8 mouse cellular contexts compared by ENCODE assay signal in the genomic region with DNA sequence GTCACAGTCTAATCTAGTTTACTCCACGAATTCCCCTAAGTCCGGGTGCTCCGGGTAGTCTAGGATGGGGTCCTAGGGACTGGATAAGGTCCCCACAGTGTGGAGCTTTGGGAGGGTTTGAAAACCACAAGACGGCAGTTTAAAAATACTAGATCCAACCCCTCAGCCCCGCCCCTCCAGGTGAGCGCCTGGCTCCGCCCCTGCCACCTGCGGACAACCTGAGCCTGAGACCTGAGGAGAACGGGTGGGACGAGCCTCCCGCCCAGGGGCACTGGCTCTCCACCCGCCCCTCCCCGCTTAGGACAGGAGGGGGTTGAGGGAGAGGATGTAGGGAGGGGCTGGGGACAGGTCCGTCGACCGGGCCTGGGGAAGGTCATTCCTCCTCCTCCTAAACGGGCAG. TPM values are rescaled to one million over a fixed set of nuclear protein-coding genes. Genes with fewer than 3 reads are reported as not detected.
DNase-seq lines count a peak whose midpoint lies in the region; ATAC-seq and TF ChIP-seq lines count a peak whose summit lies in the region.
"Had no signal": no experiment of that assay in that cellular context is flagged by ENCODE, and none has a peak within 500 bp of the region (broad histone marks: within the 10 kb centered on the region; RNA-seq: fewer than 3 reads in every experiment).

No protein-coding gene starts in this region.

- intact Hi-C loops in gastrocnemius, postnatal 14 days (cut with DNase I; ENCODE audit: low total_unique reads): loop anchor here (5.0 to 10.0 kb wide), 2 partner anchors 68 to 170 kb away; a partner anchor contains a TSS

- no peak for ATAC-seq in embryonic facial prominence, embryonic 12.5 days (ENCODE audit: insufficient number of reproducible peaks, insufficient read depth, low FRiP score, low TSS enrichment)
- no peak for ATAC-seq in forebrain, embryonic 14.5 days
- ATAC-seq in kidney, postnatal 0 days (replicated peaks; ENCODE audit: low FRiP score, low read depth): peak; percentile 27; the same call in 1 of the 2 replicates

- no peak for DNase-seq in forebrain, embryonic 14.5 days (ENCODE audit: low spot score)
- no peak for DNase-seq in kidney, postnatal 0 days (ENCODE audit: low spot score)
- peak; percentile 81 for DNase-seq in lung, postnatal 36 days
- no peak for DNase-seq in gastrocnemius, postnatal 14 days
- no peak for DNase-seq in retina, embryonic 14.5 days (ENCODE audit: low spot score)
- DNase-seq in layer of hippocampus, adult 11-12 months (ENCODE audit: low spot score): no peak
- DNase-seq: gastrocnemius, postnatal 10 days had no signal

- H3K4me3 ChIP-seq in embryonic facial prominence, embryonic 12.5 days: 0 out of 2 replicates have a peak overlapping the region, but pooled peaks have one; percentile 10
- H3K4me3 ChIP-seq in forebrain, embryonic 14.5 days (ENCODE audit: low read depth, low read length): peak overlapping the region; percentile 43; the same call in 1 of the 2 replicates
- peak overlapping the region; percentile 43; the same call in 1 of the 2 replicates for H3K4me3 ChIP-seq in kidney, postnatal 0 days (replicated peaks; ENCODE audit: low read depth, low read length)

- H3K36me3 ChIP-seq in embryonic facial prominence, embryonic 12.5 days: no peaks in the 10 kb centered on the region
- no peaks in the 10 kb centered on the region for H3K36me3 ChIP-seq in forebrain, embryonic 14.5 days (ENCODE audit: control insufficient read depth, insufficient read depth, low read length)
- no peaks in the 10 kb centered on the region for H3K36me3 ChIP-seq in kidney, postnatal 0 days (ENCODE audit: insufficient read depth, low read length)

- peak overlapping the region; percentile 69; the same call in 1 of the 2 replicates for H3K4me2 ChIP-seq in embryonic facial prominence, embryonic 12.5 days (replicated peaks)
- H3K4me2 ChIP-seq in forebrain, embryonic 14.5 days (ENCODE audit: low read length): peak overlapping the region; percentile 73
- peak overlapping the region; percentile 73 for H3K4me2 ChIP-seq in kidney, postnatal 0 days (ENCODE audit: low read length)

- peaks cover 7% of the 10 kb centered on the region; the same call in 1 of the 2 replicates for H3K4me1 ChIP-seq in embryonic facial prominence, embryonic 12.5 days
- no peaks in the 10 kb centered on the region for H3K4me1 ChIP-seq in forebrain, embryonic 14.5 days (ENCODE audit: control insufficient read depth, insufficient read depth, low read length)
- peaks cover 5% of the 10 kb centered on the region; the same call in 1 of the 2 replicates for H3K4me1 ChIP-seq in kidney, postnatal 0 days (replicated peaks; ENCODE audit: insufficient read depth, low read length)

- 9% methylated on average over 17 of the region's 17 CpGs for WGBS in embryonic facial prominence, embryonic 12.5 days
- 14% methylated on average over 17 of the region's 17 CpGs for WGBS in forebrain, embryonic 14.5 days
- WGBS in kidney, postnatal 0 days: 11% methylated on average over 17 of the region's 17 CpGs

- H3K27ac ChIP-seq in embryonic facial prominence, embryonic 12.5 days: 0 out of 2 replicates have a peak overlapping the region, but pooled peaks have one; percentile 23
- no peak overlapping the region for H3K27ac ChIP-seq in forebrain, embryonic 14.5 days (ENCODE audit: low read depth, low read length)
- H3K27ac ChIP-seq in kidney, postnatal 0 days: peak overlapping the region; percentile 63

- H3K9ac ChIP-seq in embryonic facial prominence, embryonic 12.5 days: 0 out of 2 replicates have a peak overlapping the region, but pooled peaks have one; percentile 17
- 0 out of 2 replicates have a peak overlapping the region, but pooled peaks have one; percentile 67 for H3K9ac ChIP-seq in forebrain, embryonic 14.5 days (ENCODE audit: low read length)
- peak overlapping the region; percentile 58; the same call in 1 of the 2 replicates for H3K9ac ChIP-seq in kidney, postnatal 0 days (ENCODE audit: low read depth, low read length)

- no peak for TF ChIP-seq CTCF in kidney, postnatal 0 days (IDR thresholded peaks at IDR 0.05; ENCODE audit: low read depth)

- H3K9me3 ChIP-seq in embryonic facial prominence, embryonic 12.5 days: no peaks in the 10 kb centered on the region
- H3K9me3 ChIP-seq in forebrain, embryonic 14.5 days (replicated peaks; ENCODE audit: control insufficient read depth, low read length): no peaks in the 10 kb centered on the region
- H3K9me3 ChIP-seq in kidney, postnatal 0 days (replicated peaks; ENCODE audit: low read length): no peaks in the 10 kb centered on the region

- peaks cover 46% of the 10 kb centered on the region for H3K27me3 ChIP-seq in embryonic facial prominence, embryonic 12.5 days
- peaks cover 7% of the 10 kb centered on the region; the same call in 1 of the 2 replicates for H3K27me3 ChIP-seq in forebrain, embryonic 14.5 days (replicated peaks; ENCODE audit: control insufficient read depth, insufficient read depth, low read length)
- 0 out of 2 replicates have a peak, but pooled peaks cover 2% of the 10 kb centered on the region for H3K27me3 ChIP-seq in kidney, postnatal 0 days (ENCODE audit: insufficient read depth, low read length)

RNA-seq across cellular contexts. Expression of a gene that starts 6.7 kb away (rescaled TPM):
- 4.5 and 6.4 TPM in 2 replicates for polyA plus RNA-seq in embryonic facial prominence, embryonic 12.5 days (2016; fragmentation: Nextera tagmentation; extraction: Ambion mirVana)
- polyA plus RNA-seq in forebrain, embryonic 14.5 days (2014; fragmentation: Nextera tagmentation; extraction: Ambion mirVana): 4.8 and 7.0 TPM in 2 replicates
- polyA plus RNA-seq in kidney, postnatal 0 days (2015; fragmentation: Nextera tagmentation; extraction: Ambion mirVana): 19.0 and 19.1 TPM in 2 replicates
- total RNA-seq in gastrocnemius, postnatal 14 days (2021): not detected

RNA-seq across cellular contexts. Expression of a gene that starts 8.0 kb away (rescaled TPM):
- 70.1 and 75.3 TPM in 2 replicates for polyA plus RNA-seq in embryonic facial prominence, embryonic 12.5 days (2016; fragmentation: Nextera tagmentation; extraction: Ambion mirVana)
- polyA plus RNA-seq in forebrain, embryonic 14.5 days (2014; fragmentation: Nextera tagmentation; extraction: Ambion mirVana): 76.4 and 114 TPM in 2 replicates
- polyA plus RNA-seq in kidney, postnatal 0 days (2015; fragmentation: Nextera tagmentation; extraction: Ambion mirVana): 37.8 and 39.3 TPM in 2 replicates
- 10 to 100 TPM; 18.5 to 22.8 TPM for total RNA-seq in gastrocnemius, postnatal 14 days (2021)

RNA-seq across cellular contexts. Expression of a gene that starts 18.0 kb away (rescaled TPM):
- 53.9 and 55.4 TPM in 2 replicates for polyA plus RNA-seq in embryonic facial prominence, embryonic 12.5 days (2016; fragmentation: Nextera tagmentation; extraction: Ambion mirVana)
- polyA plus RNA-seq in forebrain, embryonic 14.5 days (2014; fragmentation: Nextera tagmentation; extraction: Ambion mirVana): 30.5 and 36.8 TPM in 2 replicates
- 55.7 and 60.5 TPM in 2 replicates for polyA plus RNA-seq in kidney, postnatal 0 days (2015; fragmentation: Nextera tagmentation; extraction: Ambion mirVana)
- 10 to 100 TPM; 62.8 to 71.1 TPM for total RNA-seq in gastrocnemius, postnatal 14 days (2021)

RNA-seq across cellular contexts. Expression of a gene that starts 18.0 kb away (rescaled TPM):
- polyA plus RNA-seq in embryonic facial prominence, embryonic 12.5 days (2016; fragmentation: Nextera tagmentation; extraction: Ambion mirVana): 194 and 205 TPM in 2 replicates
- 107 and 136 TPM in 2 replicates for polyA plus RNA-seq in forebrain, embryonic 14.5 days (2014; fragmentation: Nextera tagmentation; extraction: Ambion mirVana)
- 259 and 283 TPM in 2 replicates for polyA plus RNA-seq in kidney, postnatal 0 days (2015; fragmentation: Nextera tagmentation; extraction: Ambion mirVana)
- total RNA-seq in gastrocnemius, postnatal 14 days (2021): 10 to 100 TPM; 93.1 to 99.9 TPM

RNA-seq across cellular contexts. Expression of a gene that starts 32.0 kb away (rescaled TPM):
- 5.6 and 7.2 TPM in 2 replicates for polyA plus RNA-seq in embryonic facial prominence, embryonic 12.5 days (2016; fragmentation: Nextera tagmentation; extraction: Ambion mirVana)
- polyA plus RNA-seq in forebrain, embryonic 14.5 days (2014; fragmentation: Nextera tagmentation; extraction: Ambion mirVana): 12.3 and 17.4 TPM in 2 replicates
- polyA plus RNA-seq in kidney, postnatal 0 days (2015; fragmentation: Nextera tagmentation; extraction: Ambion mirVana): 3.9 and 5.5 TPM in 2 replicates
- total RNA-seq in gastrocnemius, postnatal 14 days (2021): under 1 TPM; 0.33 to 0.57 TPM

Comparison
In these comparisons a context has a peak if more than half of its experiments do, and no peak if none do; other contexts are left out.
1. H3K9ac ChIP-seq: peak in every context shown above with its lines; median percentile 67 in forebrain, embryonic 14.5 days; 58 in kidney, postnatal 0 days; 17 in embryonic facial prominence, embryonic 12.5 days.